Mouse (Mus musculus): Measurements from ENCODE around the gene Pced1a. TPM values are rescaled to one million over a fixed set of nuclear protein-coding genes. Genes with fewer than 3 reads are reported as not detected.

The Pced1a gene
- total and polyA plus RNA-seq, 3 experiments: 6.5 to 13.7 TPM; not detected in 1

- Histone ChIP-seq H3K9me3 (replicated peaks; ENCODE audit: insufficient read depth, low read length) (no peaks in the 10 kb centered on the region), H3K27me3 (ENCODE audit: control insufficient read depth in 1 of 2, insufficient read depth in 2 of 2, low read length in 2 of 2) (no peaks in the 10 kb centered on the region), H3K4me3 (ENCODE audit: control insufficient read depth in 1 of 2, insufficient read depth in 1 of 2, low read depth in 2 of 2, low read length in 2 of 2) (no peak overlapping the region), H3K4me1 (ENCODE audit: control insufficient read depth in 1 of 2, insufficient read depth in 2 of 2, low read length in 2 of 2) (peaks cover 5 to 13% of the 10 kb centered on the region in 2 experiments; a peak in 3 of 4 replicates), H3K79me2 (ENCODE audit: control insufficient read depth, insufficient read depth, low read length, poor library complexity) (no peaks in the 10 kb centered on the region; the same call in 1 of the 2 replicates), H3K27ac (ENCODE audit: control insufficient read depth, low read depth, low read length) (no peak overlapping the region), H3K36me3 (ENCODE audit: control insufficient read depth in 1 of 2, insufficient read depth in 2 of 2, low read length in 2 of 2) (peaks cover 0 to 8% of the 10 kb centered on the region in 2 experiments; a peak in 1 of 4 replicates), H3K9ac (ENCODE audit: control insufficient read depth, low read depth, low read length, poor library complexity, severe bottlenecking) (no peak overlapping the region)
- DNase-seq (ENCODE audit: low read depth, low spot score): no peak
- no peak for TF ChIP-seq ELF1 (IDR thresholded peaks at IDR 0.05; ENCODE audit: low read depth, low read length)
- TF ChIP-seq MXI1 (IDR thresholded peaks at IDR 0.05; ENCODE audit: low read depth, low read length): no peak
- TF ChIP-seq POLR2A (IDR thresholded peaks at IDR 0.05; ENCODE audit: control insufficient read depth in 1 of 2, insufficient read depth in 1 of 2, low read depth in 1 of 2, low read length in 2 of 2, poor library complexity in 1 of 2): no peak
- no peak for TF ChIP-seq NRF1 (IDR thresholded peaks at IDR 0.05; ENCODE audit: insufficient read depth, low read depth, low read length, poor library complexity, severe bottlenecking)
- no peak for TF ChIP-seq MYC (IDR thresholded peaks at IDR 0.05; ENCODE audit: low read depth, low read length)
- TF ChIP-seq USF2 (IDR thresholded peaks at IDR 0.05; ENCODE audit: borderline replicate concordance in 1 of 2, insufficient read depth in 1 of 2, low read depth in 1 of 2, low read length in 2 of 2): no peak
- TF ChIP-seq RAD21 (IDR thresholded peaks at IDR 0.05; ENCODE audit: low read depth, low read length): no peak
- TF ChIP-seq TBP (IDR thresholded peaks at IDR 0.05; ENCODE audit: low read depth, low read length): no peak
- no peak for TF ChIP-seq CTCF (IDR thresholded peaks at IDR 0.05 in 2 of 3, conservative IDR thresholded peaks at IDR 0.05 in 1 of 3; ENCODE audit: control insufficient read depth in 1 of 3, insufficient read depth in 1 of 3, low read depth in 2 of 3, low read length in 3 of 3, poor library complexity in 1 of 3, severe bottlenecking in 1 of 3)
Observed at GRCm38 (mm10) chr2:130392836-130393235, 31.7 kb downstream of the Pced1a start.

GRCm38 (mm10) chr2:130390993-130391625 lies 33.4 kb downstream of the Pced1a start:
- Histone ChIP-seq H3K4me3 (ENCODE audit: control insufficient read depth in 1 of 2, insufficient read depth in 1 of 2, low read depth in 2 of 2, low read length in 2 of 2) (no peak overlapping the region), H3K36me3 (ENCODE audit: control insufficient read depth in 1 of 2, insufficient read depth in 2 of 2, low read length in 2 of 2) (peaks cover 0 to 5% of the 10 kb centered on the region in 2 experiments; a peak in 1 of 4 replicates), H3K9me3 (replicated peaks; ENCODE audit: insufficient read depth, low read length) (no peaks in the 10 kb centered on the region), H3K27me3 (ENCODE audit: control insufficient read depth in 1 of 2, insufficient read depth in 2 of 2, low read length in 2 of 2) (no peaks in the 10 kb centered on the region), H3K9ac (ENCODE audit: control insufficient read depth, low read depth, low read length, poor library complexity, severe bottlenecking) (no peak overlapping the region), H3K79me2 (ENCODE audit: control insufficient read depth, insufficient read depth, low read length, poor library complexity) (no peaks in the 10 kb centered on the region), H3K4me1 (ENCODE audit: control insufficient read depth in 1 of 2, insufficient read depth in 2 of 2, low read length in 2 of 2) (peaks cover 0 to 6% of the 10 kb centered on the region in 2 experiments; a peak in 1 of 4 replicates), H3K27ac (ENCODE audit: control insufficient read depth, low read depth, low read length) (no peak overlapping the region)
- DNase-seq (ENCODE audit: low read depth, low spot score): no peak
- TF ChIP-seq MXI1 (IDR thresholded peaks at IDR 0.05; ENCODE audit: low read depth, low read length) (no peak), SMC3 (IDR thresholded peaks at IDR 0.05; ENCODE audit: low read depth, low read length) (no peak), MYB (IDR thresholded peaks at IDR 0.05; ENCODE audit: low read depth, low read length) (no peak), CTCF (IDR thresholded peaks at IDR 0.05 in 2 of 3, conservative IDR thresholded peaks at IDR 0.05 in 1 of 3; ENCODE audit: control insufficient read depth in 1 of 3, insufficient read depth in 1 of 3, low read depth in 2 of 3, low read length in 3 of 3, poor library complexity in 1 of 3, severe bottlenecking in 1 of 3) (no peak), GABPA (IDR thresholded peaks at IDR 0.05; ENCODE audit: low read depth, low read length) (no peak), KAT2A (conservative IDR thresholded peaks at IDR 0.05; ENCODE audit: low read depth, low read length) (no peak), UBTF (IDR thresholded peaks at IDR 0.05; ENCODE audit: borderline replicate concordance, insufficient read depth, low read depth, low read length) (no peak), MAX (IDR thresholded peaks at IDR 0.05; ENCODE audit: low read length) (no peak), RCOR1 (IDR thresholded peaks at IDR 0.05; ENCODE audit: low read depth, low read length) (no peak), EP300 (IDR thresholded peaks at IDR 0.05; ENCODE audit: low read depth in 1 of 2, low read length in 2 of 2) (no peak), BHLHE40 (IDR thresholded peaks at IDR 0.05; ENCODE audit: borderline replicate concordance, low read depth, low read length) (no peak), E2F4 (IDR thresholded peaks at IDR 0.05; ENCODE audit: borderline replicate concordance, low read depth, low read length) (no peak), ZNF384 (IDR thresholded peaks at IDR 0.05; ENCODE audit: low read depth, low read length) (no peak), CHD1 (IDR thresholded peaks at IDR 0.05; ENCODE audit: low read depth, low read length) (no peak), CHD2 (IDR thresholded peaks at IDR 0.05; ENCODE audit: low read length) (no peak)
